Mouse (Mus musculus): ENCODE measurements at regions not wholly inside any gene's neighbourhood (a gene's known extent, or its start where the extent isn't known, plus 50 kb on each side); places are given as distances from the start of the nearest gene placed in this dataset.

DNA sequence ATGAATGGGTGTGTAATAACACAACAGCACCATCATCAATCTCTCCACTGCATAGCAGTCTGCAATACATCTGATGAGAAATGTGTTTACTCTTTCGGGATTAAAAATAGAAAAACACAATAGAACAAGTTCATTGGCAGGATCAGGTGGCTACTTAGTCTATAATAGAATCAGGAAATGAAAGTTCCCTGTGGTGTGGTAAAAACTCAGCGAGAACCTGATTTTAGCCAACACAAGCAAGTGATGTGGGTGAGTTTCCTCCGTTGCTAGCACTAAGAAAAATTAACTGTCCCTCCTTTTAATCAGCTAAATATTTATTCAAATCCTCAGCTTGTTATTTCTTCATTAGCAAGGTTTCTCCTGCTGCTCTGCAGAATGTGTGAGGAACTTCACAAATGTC lies 245.9 kb downstream of the Car8 start:
- TF ChIP-seq CTCF (IDR thresholded peaks at IDR 0.05; ENCODE audit: control insufficient read depth, insufficient read depth, low read length) (no peak), POLR2A (IDR thresholded peaks at IDR 0.05; ENCODE audit: borderline replicate concordance, control insufficient read depth, low read depth, low read length) (no peak)

All from bone marrow, adult 2 months (tissue).